Mouse (Mus musculus): ENCODE data around the gene Sgcd.

The Sgcd gene

DNA sequence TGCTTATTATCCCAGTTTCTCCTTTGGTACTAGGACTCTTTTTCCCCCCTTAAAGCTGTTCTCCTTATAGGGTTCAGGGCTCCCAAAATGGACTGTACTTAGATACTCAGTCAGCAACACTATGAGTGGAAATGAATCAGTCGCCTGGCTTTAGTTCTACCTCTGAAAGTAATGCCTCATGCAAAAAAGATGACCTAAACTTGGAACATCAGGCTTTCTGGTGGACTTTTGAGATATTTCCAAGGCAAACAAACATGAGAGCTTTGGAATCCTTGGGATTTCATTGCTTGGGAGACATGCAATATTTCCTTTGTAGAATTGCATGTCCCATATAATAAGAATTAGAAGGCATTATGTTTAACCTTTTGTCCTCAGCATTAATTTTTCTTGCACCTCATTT is 859.6 kb downstream of the Sgcd start:
- no peak for DNase-seq

DNA sequence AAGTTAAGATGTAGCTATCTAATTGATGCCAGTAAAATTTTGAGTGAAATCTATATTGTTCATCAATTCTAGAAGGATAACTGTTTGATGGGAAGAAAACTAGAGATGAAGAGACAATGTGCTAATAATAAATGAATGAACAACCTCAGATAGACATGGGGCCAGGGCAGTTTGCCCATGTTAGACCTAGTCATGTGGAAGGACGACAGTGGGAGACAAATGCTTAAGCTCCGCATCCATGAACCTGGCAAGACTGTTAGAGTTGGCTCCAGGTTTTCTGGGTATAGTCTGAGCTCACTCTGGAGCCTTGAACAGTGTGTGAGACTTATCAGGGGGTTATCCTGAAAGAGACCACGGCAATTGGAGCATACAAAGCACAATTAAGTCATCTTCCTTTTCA is 860.4 kb downstream of the Sgcd start:
- DNase-seq: no peak

DNA sequence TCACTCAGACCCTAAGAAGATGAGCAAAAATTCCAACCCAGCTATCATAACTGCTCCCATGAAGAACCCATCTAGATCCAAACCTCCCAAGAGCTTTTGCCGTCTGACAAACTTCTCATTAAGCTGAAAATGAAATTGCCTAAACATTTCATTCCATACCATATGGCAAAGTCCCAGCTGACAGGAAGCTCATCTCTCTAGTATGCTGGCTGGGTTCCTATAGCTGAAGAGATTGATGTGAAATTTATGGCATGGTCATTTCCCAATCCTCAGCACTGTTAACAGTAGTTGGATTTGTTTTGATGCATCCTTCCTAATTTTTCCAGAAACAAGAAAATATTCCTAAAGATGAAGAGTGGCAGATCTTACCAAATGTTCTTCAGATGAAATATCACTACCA is 867.9 kb downstream of the Sgcd start:
- DNase-seq: no peak

DNA sequence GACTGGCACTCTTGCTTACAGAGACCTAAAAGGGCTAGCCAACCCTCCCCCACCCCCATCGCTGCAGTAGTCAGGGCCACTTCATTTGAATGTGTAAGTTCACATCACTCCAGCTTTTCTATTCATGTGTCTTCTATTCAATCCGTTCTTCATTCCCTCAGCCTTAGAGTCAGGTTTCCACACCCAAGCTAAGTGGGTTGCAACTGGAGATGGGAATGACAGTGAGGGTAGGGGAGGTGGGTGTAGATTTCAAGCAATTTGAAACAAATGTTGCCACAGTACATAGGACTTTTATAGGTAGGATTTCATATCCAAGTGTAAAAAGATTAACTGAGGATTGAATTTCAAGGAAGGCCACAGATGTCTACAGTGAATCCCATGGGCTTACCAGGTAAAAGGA is 870.9 kb downstream of the Sgcd start:
- DNase-seq: no peak

DNA sequence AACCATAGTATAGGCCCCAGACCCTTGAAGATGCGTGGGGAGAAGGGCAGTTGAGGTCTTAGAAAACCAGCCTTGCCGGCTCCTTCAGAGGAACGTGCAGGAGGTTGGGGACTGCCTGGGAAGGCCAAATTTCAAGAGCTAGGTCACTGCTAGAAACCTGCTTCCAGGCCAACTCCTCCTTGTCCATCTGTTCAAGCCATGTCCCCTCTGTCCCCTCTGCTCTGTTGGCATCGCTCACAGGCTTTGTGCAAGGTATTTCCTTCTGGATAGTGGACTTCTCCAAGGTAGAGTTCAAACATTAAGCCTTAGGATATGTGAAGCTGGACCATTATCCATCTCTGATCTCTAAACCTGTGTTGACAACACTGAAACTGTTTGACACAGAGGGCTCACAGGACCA is 874.4 kb downstream of the Sgcd start:
- DNase-seq: no peak

DNA sequence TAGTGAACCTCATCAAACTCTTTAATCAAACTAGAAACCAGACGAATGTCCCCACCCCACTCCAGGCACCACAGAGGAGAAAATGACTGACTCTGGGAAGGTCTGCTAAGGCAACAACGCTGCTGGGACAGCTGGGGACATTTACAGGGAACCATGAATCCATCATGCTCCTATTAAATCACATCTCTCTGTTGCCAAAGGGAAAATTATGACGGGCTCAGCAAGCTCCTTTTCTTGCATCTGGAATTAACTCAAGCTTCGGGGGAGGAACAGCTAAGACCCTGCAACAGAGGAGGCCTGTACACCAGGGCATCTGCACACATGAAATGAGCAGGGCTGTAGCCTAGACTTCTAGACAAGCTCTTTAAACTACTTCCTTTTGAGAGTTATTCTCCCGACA is 875.7 kb downstream of the Sgcd start:
- DNase-seq: no peak

DNA sequence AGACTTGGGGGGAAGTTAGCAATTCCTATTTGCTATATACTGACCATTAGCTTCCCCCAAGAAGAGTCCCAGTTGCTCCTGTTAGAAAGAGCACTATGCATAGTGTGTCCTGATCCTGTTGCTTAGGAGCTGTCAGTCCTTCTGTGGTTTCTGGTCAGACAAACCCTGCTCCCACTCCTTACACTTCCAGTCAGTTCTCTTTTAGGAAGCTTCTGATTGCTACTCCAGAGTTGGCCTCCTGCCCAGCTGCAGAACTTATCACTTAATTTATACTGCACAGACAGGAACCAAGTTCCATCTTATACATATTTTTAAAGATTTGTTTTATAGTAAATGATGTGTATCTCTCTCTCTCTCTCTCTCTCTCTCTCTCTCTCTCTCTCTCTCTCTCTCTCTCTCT is 878.5 kb downstream of the Sgcd start:
- no peak for DNase-seq

DNA sequence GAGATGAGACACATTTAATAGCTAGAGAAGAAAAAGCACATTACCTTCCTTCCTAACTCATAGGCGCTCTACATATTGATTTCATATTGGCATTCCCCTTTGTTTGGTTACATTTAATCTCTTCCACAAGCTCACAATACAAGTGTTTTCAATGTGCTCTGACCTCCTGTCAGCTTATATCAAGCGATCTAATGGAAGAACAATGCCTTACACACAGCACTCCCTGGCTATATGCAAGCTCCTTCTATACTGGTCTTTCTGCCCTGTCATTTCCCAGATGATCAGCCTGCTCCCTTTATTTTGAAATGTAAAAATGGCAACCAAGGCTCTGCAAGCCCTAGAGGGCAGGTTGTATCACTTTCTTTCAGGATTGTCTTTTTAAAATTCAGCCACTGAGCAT is 881.1 kb downstream of the Sgcd start:
- no peak for DNase-seq

DNA sequence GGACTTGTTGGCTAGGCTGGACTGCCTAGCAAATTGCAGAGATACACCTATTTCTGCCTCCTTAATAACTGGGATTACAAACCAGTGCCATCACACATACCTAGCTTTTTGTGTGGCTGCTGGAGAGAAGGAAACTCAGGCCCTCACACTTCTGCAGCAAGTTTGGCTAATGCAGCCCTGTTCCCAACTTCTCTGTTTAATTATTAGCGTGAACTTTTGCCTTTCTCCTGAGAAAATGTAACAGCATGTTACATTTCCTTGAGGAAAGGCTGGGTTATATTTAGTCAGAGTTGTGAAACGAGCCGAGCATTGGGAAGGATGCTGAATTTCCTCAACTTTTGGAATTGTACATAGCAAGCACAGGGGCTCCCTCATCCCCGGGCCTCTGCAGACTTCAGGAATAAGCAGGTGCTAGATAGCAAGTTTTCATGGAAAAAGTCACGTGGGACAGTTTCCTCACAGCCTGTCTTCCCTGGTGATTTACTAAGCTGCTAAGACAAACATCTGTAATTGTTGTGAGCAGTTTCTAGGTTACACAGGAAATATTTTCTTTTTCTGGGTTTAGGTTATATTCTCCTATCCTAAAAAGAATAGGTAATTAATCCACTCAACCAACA is 895.4 kb downstream of the Sgcd start:
- DNase-seq: no peak

DNA sequence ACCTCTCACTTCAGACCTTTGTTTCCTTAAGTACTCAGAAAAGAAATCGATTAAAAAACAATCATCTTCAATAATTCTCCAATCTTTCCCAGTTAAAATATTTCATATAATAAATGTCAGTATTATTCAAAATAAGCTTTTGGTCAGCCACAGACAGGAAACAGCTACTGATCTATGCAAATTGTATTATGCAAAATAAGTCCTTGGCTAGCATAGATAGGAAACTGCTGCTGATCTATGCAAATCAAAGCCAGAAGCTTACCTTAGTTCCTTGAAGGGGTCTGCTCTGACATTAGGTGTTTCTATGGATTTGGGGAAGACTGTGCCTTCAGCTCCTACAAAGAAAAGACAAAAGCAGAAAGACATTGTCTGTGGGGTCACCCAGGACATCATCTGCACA is 906.3 kb downstream of the Sgcd start:
- no peak for DNase-seq

DNA sequence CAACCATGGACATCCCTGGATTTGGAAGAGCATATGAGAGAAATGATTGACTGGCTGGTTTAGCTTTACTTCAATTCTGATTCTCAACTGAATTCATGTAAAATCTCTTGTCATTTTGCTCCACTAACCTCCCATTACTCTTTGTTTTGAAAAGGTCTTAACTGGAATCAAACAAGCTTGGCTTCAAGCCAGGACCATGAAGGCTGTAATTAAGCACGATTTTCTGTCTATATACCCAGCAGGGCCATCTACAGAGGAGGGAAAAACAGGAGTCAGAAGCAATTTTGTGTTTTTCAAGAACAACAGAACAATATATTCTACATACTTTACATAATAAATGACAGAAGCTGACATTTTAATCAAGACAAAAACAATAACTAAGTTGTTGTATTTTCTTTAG is 915.2 kb downstream of the Sgcd start:
- no peak for DNase-seq

DNA sequence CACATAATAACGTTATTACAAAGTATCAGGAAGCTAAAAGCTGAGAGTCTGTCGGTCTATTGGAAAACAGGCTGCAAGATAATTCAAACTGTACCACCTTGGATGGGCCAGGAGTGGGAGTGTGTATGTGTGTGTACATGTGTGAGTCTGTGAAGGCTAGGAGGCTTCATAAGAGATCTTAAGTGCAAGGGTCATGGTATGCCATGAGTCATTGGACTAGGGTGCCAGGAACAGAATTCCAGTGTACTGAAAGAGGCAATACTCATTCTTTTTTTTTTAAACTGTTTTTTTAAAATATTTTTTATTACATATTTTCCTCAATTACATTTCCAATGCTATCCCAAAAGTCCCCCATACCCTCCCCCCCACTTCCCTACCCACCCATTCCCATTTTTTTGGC is 917.6 kb downstream of the Sgcd start:
- DNase-seq: no peak

DNA sequence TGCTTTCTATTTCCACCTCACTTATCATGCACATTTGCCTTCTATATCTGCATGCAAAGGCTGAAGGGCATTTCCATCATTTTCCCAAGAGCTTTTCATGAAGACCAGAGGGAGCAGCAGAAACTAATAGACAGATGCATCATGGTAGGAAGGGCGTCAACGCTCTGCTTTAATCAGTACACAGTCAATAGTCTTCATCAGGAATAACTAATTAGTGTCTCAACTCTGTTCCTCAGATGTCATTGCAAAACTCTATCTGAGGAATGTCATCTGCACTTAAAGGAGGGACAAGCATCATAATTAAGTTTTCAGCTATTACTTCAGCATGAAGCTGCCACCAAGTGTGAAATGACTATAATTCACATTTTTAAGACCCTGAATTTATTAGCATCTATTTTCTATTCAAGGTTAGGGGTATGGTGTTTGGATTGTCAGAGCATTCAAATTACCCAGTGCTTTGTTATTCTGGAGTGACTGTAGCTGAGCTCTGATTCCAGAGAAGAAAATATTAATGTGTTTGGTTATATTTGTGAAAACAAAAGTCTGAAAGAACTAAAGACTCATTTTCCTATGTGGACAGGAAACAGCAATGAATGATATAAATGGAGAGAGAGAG is 918.9 kb downstream of the Sgcd start:
- DNase-seq: no peak

DNA sequence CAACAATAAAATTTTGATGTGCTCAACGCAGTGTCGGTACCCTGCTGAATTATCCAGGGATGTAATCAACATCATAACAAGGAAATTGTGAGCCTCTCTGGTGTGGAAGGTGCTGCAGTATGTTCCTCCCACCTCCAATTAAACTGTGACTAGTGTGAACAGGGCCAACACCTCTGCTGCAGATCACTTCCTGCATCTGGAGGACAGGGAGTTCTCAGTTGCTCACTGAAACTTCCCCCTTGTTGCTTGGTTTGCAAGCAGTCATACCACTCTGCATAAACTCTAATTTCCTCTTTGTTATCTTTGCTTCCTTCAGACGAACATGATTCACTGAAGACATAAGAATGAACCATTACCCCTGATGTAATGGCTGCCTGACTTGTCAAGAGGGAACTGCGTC is 925.1 kb downstream of the Sgcd start:
- no peak for DNase-seq

DNA sequence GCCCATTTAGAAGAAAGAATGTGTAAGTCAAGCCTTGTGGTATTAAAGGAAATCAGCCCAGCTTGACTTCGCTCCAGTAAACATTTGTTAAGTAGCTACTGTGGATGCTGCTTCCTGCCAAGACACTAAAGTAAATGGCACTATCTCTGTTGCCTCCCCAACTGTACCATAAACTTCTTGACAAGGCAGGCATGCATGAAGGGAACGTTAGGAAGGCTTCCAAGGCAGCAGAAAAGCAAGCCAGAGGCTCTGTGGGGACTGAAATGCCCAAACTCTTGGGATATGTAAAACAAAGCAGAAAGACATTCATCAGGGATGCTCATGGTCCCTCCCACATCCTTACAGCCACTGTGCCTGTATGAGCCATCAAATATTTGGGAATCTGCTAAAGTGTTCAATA is 938.4 kb downstream of the Sgcd start:
- no peak for DNase-seq

DNA sequence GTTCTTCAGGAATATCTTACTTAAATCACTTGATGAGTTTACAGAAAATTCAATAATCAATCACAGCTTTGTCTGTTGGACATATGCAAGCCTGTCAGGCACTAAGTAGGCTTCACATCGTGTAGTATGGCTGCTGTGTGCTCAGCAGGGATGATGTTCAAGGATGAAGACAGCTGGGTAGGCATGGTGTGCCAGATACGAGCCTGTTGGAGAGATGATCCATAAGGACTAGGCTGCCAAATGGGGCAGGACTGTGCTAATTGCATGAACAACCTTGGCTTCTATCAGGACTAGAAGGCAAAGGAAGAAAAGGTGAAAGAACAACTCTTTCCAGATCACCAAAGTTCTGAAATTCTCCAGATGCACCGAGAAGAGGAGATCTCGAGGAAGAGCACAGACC is 939.0 kb downstream of the Sgcd start:
- DNase-seq: no peak

DNA sequence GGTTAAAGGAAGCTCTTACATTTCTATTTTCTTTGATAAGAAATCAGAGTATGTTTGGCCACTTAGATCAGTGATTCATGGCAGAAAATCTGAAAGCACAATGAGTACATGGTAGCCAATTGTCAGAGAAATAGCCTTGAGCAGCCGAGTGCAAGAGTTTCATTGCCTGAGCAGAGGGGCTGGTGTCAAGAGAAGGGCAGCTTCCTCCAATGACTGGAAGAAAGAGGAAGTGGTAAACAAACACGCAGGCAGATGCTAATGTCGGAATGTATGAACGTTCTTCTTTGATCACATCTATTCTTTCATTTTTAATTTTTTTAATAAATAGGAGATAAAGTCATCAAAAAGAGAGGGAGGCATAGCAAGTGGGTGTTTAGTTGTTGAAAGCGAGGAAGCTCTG is 956.5 kb downstream of the Sgcd start:
- DNase-seq: no peak

DNA sequence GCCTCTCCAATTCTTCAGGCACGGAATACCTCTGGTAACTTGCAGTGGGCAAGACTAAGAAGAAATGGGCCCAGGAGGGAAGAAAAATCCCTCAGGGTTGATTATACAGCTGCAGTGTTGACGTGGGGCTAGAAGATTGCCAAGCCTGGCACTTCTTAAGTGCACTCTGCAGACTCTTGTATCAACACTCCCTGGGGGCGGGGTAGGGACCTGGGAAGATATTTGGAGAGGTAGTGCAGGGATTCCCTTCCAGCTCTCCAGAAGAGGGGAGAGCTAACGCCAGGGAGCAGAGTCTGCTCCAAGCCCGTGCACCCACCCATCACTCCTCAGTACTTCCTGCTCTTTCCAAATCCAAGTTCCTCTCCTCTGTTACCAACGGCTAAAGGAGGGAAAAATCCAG is 967.9 kb downstream of the Sgcd start:
- DNase-seq: no peak

DNA sequence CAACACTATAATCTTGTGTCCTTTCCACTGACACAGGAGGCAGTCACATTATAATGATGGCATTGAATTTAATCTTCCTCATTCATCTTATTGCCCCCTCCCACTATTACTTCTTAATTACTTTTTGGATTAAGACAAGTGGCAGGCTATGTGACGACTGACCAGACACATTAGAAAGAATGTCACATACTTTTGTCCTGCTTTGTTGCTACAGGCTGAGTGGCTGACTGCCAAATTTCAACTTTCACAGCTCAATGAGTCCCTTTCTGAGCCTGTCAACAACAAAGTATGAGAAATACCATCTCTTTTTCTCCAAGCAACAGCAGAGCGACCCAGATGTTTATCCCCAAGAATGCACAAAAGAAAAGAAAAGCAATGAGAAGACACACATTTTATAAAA is 970.6 kb downstream of the Sgcd start:
- no peak for DNase-seq

DNA sequence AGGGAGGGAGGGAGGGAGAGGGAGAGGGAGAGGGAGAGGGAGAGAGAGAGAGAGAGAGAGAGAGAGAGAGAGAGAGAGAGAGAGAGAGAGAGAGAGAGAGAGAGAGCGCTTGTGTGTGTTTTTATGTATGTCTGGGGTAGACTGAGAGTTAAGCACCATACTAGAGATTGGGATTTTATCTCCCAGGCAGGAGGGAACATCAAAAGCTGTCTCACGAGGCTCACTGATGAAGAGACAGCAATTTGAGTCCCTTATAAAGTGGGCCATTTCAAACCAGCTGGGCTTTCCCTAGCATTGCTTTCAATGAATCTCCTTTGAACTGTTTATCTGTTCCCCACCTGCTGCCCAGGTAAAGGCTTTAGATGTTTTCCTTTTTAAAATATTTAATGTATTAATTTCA is 973.1 kb downstream of the Sgcd start:
- DNase-seq: no peak

DNA sequence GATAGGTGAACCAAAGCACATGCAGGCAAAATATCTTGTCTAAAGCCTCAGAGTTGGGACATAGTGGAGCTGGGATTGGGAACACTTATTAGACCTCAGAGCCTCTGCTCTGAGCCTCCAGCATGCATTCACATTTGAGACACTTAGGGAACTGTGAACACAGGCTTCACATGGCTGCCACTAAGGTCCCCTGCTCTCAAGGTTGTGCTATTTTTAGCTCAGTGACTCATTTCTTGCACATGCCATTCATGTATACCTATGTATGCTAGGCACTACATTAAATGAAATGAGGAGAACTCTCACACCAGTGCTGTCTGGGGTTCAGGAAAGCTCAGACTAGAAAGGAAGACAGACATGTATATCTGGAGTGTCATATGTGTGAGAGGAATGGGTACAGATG is 974.5 kb downstream of the Sgcd start:
- no peak for DNase-seq

DNA sequence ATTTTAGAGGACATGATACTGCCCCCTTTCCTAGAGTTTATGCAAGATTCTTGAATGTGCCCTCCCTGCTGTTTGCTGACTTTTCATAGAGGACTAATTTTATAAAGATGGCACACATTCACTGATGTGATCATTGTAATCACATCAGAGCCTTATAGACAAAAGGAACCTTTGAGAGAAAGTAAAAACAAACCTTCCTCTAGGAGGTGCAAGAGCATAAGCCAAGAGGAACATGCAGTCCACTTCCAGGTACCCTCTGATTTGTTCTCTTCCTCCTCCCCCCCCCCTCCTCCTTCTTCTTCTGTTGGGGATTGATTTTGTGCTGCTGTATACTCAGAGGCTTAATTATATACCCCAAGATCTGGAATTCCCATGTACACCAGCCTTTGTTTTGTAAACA is 978.6 kb downstream of the Sgcd start:
- DNase-seq: no peak

DNA sequence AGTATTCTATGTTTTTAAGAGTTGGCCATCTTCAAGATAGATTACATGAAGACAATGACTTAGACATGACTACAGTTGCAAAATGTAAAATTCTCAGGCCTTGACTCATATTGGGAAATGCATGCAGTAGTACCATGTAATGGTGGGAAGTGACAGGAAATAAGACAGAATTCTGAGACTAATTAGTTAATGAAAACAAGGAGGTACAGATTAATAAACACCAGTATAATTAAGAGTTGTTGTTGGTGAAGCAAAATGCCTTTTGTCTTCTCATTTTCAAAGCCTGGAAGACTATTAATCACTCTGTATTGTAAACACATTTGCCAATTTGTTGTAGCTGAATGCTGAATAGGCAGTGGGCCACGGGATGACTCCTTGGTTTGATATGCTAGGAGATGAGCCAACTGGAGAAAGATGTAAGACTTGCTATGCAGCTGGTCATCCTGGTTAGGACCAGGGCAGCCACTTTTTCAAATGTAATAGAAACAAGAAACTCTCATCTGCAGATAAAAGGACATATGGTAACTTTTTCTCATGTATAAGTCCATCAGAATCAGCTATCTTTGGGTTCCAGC is 983.4 kb downstream of the Sgcd start:
- DNase-seq: no peak

DNA sequence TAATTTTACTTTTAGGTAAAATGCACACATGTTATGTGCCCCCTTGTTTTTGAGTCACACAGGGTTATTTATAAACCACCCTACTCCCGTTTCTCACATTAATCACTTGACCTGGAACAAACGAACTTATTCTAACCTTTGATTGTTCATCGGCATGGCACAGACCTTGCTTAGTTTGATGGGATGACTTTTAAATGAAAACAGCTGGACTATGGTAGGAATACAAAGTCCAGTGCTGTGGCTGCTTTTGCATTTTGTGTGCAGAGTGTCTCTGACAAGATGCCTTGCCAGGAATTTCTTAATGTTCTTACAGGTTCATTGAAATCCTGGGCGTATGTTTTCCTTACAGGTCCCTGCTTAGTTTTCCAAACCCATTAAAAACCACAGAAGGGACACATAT is 1049.5 kb downstream of the Sgcd start:
- no peak for DNase-seq

DNA sequence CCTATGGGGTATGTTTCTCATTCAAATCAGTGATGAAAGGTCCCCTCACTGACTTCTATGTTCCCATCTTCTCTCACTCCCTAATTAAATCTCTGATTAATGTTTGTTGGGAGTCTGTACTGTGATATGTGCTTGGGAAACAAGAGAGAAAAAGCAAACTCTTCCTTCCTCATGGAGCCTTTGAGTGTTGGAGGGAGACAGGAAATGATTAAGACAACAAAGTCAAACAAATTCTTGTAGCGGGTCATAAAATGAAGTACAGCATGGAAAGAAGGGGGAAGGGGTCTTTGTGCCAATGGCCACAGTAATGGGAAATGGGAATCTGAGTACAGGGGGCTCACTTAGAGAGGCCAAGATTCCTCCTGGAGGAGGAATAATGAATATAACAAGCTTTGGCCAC is 1063.8 kb downstream of the Sgcd start:
- no peak for DNase-seq

All from cerebellum, adult 11 months (tissue).